Mouse (Mus musculus): ENCODE measurements around the gene Olfr62. TPM values are rescaled to one million over a fixed set of nuclear protein-coding genes. Genes with fewer than 3 reads are reported as not detected.

The Olfr62 gene
- total RNA-seq (2015; ENCODE audit: low replicate concordance) (not detected in 2 replicates), total RNA-seq (2017; ENCODE audit: low replicate concordance) (not detected in 2 replicates)

GRCm38 (mm10) chr4:118658652-118659051, at the start of gene Olfr62:
TSS of gene Olfr62 (plus strand) at chr4:118658952.
- ATAC-seq (replicated peaks; ENCODE audit: low FRiP score, poor library complexity, severe bottlenecking), result no peak

- no peak for ATAC-seq (replicated peaks; ENCODE audit: low FRiP score, poor library complexity, severe bottlenecking)
These were observed 48.9 kb upstream of the Olfr62 start for GRCm38 (mm10) chr4:118609836-118610235.

GRCm38 (mm10) chr4:118612619-118613018, 46.1 kb upstream of the Olfr62 start:
- ATAC-seq (replicated peaks; ENCODE audit: low FRiP score, poor library complexity, severe bottlenecking), result peak; percentile 54; the same call in 1 of the 2 replicates

GRCm38 (mm10) chr4:118615412-118615811, 43.3 kb upstream of the Olfr62 start:
- ATAC-seq (replicated peaks; ENCODE audit: low FRiP score, poor library complexity, severe bottlenecking), result no peak

GRCm38 (mm10) chr4:118620279-118620966, 38.3 kb upstream of the Olfr62 start, which contains the start of the genes Cfap57 and Ebna1bp2:
TSS of gene Cfap57 (minus strand) at chr4:118620777.
TSS of gene Ebna1bp2 (plus strand) at chr4:118620799.
- peak; percentile 97 for ATAC-seq (replicated peaks; ENCODE audit: low FRiP score, poor library complexity, severe bottlenecking)

- ATAC-seq (replicated peaks; ENCODE audit: low FRiP score, poor library complexity, severe bottlenecking), result no peak; the same call in 1 of the 2 replicates
These were observed 37.8 kb upstream of the Olfr62 start for GRCm38 (mm10) chr4:118620967-118621320.

- ATAC-seq (replicated peaks; ENCODE audit: low FRiP score, poor library complexity, severe bottlenecking), result no peak
These were observed 37.0 kb upstream of the Olfr62 start for GRCm38 (mm10) chr4:118621781-118622180.

- ATAC-seq (replicated peaks; ENCODE audit: low FRiP score, poor library complexity, severe bottlenecking), result no peak
These were observed 28.5 kb upstream of the Olfr62 start for GRCm38 (mm10) chr4:118630261-118630660.

GRCm38 (mm10) chr4:118642346-118643190, 16.2 kb upstream of the Olfr62 start:
- ATAC-seq (replicated peaks; ENCODE audit: low FRiP score, poor library complexity, severe bottlenecking), result no peak

- 0 out of 2 replicates have a peak, but pooled peaks have one; percentile 69 for ATAC-seq (replicated peaks; ENCODE audit: low FRiP score, poor library complexity, severe bottlenecking)
These were observed 13.5 kb upstream of the Olfr62 start for GRCm38 (mm10) chr4:118645234-118645633.

GRCm38 (mm10) chr4:118687086-118687485, 28.3 kb downstream of the Olfr62 start:
- ATAC-seq (replicated peaks; ENCODE audit: low FRiP score, poor library complexity, severe bottlenecking), result no peak

- no peak for ATAC-seq (replicated peaks; ENCODE audit: low FRiP score, poor library complexity, severe bottlenecking)
These were observed 33.7 kb downstream of the Olfr62 start, which contains the start of gene Olfr1342 for GRCm38 (mm10) chr4:118692412-118692973. TSS of gene Olfr1342 (minus strand) at chr4:118692756.

GRCm38 (mm10) chr4:118693812-118694211, 35.1 kb downstream of the Olfr62 start:
- no peak for ATAC-seq (replicated peaks; ENCODE audit: low FRiP score, poor library complexity, severe bottlenecking)

- ATAC-seq (replicated peaks; ENCODE audit: low FRiP score, poor library complexity, severe bottlenecking), result no peak
These were observed 44.5 kb downstream of the Olfr62 start, which contains the start of gene Olfr1341 for GRCm38 (mm10) chr4:118703223-118703622. TSS of gene Olfr1341 (plus strand) at chr4:118703523.

- ATAC-seq (replicated peaks; ENCODE audit: low FRiP score, poor library complexity, severe bottlenecking), result no peak
These were observed 49.3 kb downstream of the Olfr62 start for GRCm38 (mm10) chr4:118708086-118708485.

- ATAC-seq (replicated peaks; ENCODE audit: low FRiP score, poor library complexity, severe bottlenecking), result no peak
These were observed 52.9 kb downstream of the Olfr62 start for GRCm38 (mm10) chr4:118711656-118712055.
